Mouse (Mus musculus): ENCODE measurements around the gene Maml2.

DNA sequence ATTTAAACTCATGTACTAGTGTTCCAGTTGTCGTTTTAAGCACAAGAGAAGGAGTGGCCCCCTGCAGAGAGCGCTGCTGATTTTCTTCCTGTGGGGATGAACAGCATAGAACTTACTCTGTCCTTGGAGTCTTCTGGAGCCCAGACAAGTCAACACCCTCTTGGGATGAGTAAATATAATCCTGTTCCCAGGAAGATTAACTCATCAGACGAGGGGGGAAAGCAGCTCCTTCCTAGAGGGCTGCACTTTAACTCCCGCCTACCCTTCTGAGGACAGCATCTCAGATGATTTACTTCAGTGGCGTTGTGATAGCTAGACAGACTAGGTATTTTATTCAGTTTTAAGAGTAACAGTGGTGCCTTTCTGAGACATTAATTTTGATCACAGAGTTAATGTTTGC lies 215.4 kb downstream of the Maml2 start:
- TF ChIP-seq POLR2A (IDR thresholded peaks at IDR 0.05; ENCODE audit: insufficient read length, low read depth) (no peak), POLR2AphosphoS2 (IDR thresholded peaks at IDR 0.05; ENCODE audit: insufficient read length, low read depth) (no peak), CEBPB (IDR thresholded peaks at IDR 0.05; ENCODE audit: insufficient read depth, poor library complexity, severe bottlenecking) (no peak), MYOG (IDR thresholded peaks at IDR 0.05; ENCODE audit: control insufficient read depth in 1 of 3, insufficient read depth in 1 of 3, insufficient read length in 2 of 3, low read depth in 2 of 3) (no peak), E2F4 (IDR thresholded peaks at IDR 0.05; ENCODE audit: insufficient read depth) (no peak), REST (IDR thresholded peaks at IDR 0.05; ENCODE audit: insufficient read depth, insufficient read length) (no peak), TCF12 (IDR thresholded peaks at IDR 0.05; ENCODE audit: insufficient read depth, poor library complexity, severe bottlenecking) (no peak), TCF3 (IDR thresholded peaks at IDR 0.05; ENCODE audit: insufficient read length, low read depth) (no peak), SRF (IDR thresholded peaks at IDR 0.05; ENCODE audit: control insufficient read depth, insufficient read length, low read depth) (no peak), MAX (IDR thresholded peaks at IDR 0.05; ENCODE audit: low read depth) (no peak), USF1 (IDR thresholded peaks at IDR 0.05; ENCODE audit: low read depth) (no peak), MYOD1 (IDR thresholded peaks at IDR 0.05; ENCODE audit: control insufficient read depth in 1 of 3, insufficient read length in 2 of 3, low read depth in 2 of 3) (no peak)
